Mouse (Mus musculus) activated CD4-positive, CD25-positive, alpha-beta regulatory T cell, adult 4 months (primary cell): ENCODE data around the gene Igtp. TPM values are rescaled to one million over a fixed set of nuclear protein-coding genes. Genes with fewer than 3 reads are reported as not detected.
A peak's percentile ranks its signal among the peaks of the same experiment; 100 is the strongest.
"Not testable (repeated sequence)": the region's sequence is repeated elsewhere in the genome, so short reads cannot be mapped to it uniquely, and the experiment has no call there.

Source experiments
- ATAC-seq: one replicate; pipeline ENCODE4 v1.8.0; 2017
- polyA plus RNA-seq, 2 experiments: library from polyadenylated mRNA; unstranded; fragments of 100-300 nt; shearing (Covaris generic); gene quantifications; one replicate each; pipeline ENCODE4 v1.2.1; 2017

Igtp gene
- polyA plus RNA-seq, 2 experiments from 2014 or later = 396 to 413 TPM

DNA sequence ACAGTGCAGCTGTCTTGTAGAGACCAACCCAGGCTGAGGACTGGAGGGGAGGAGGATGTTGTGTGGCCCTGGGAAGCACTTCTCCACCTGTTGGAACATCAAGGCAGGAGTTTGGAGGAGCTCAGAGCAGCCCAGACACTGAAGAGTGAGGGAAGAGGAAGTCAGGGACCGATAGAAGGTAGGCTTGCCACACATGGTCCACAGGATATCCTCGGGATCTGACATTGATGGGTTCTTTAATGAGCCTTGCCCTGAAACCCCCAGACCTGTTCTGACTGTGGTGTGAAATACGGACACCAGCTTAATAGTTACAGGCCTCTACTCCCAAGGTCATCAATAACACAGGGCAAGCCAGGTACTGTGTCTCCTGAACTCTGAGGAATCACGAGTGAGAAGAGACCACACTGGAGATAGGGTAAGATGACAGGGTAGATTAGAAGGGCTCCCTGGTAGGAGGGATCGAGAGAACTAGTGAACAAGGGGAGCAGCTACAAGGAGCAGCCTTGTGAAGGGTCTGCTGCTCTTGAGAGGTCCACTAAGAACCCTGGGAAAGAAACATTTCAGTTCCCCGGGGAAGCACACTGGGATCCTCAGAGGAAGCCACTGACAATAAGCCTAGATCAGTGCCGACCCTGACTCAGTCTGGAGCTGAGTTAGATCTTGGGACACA lies 14.5 kb downstream of the Igtp start:
- ATAC-seq = no peak

GRCm38 (mm10) chr11:58214391-58215048 lies 15.2 kb downstream of the Igtp start:
- ATAC-seq = peak; percentile 62

GRCm38 (mm10) chr11:58215049-58215430 lies 15.7 kb downstream of the Igtp start:
- ATAC-seq = not testable (repeated sequence)

GRCm38 (mm10) chr11:58215814-58216213 lies 16.5 kb downstream of the Igtp start:
- ATAC-seq = no peak

DNA sequence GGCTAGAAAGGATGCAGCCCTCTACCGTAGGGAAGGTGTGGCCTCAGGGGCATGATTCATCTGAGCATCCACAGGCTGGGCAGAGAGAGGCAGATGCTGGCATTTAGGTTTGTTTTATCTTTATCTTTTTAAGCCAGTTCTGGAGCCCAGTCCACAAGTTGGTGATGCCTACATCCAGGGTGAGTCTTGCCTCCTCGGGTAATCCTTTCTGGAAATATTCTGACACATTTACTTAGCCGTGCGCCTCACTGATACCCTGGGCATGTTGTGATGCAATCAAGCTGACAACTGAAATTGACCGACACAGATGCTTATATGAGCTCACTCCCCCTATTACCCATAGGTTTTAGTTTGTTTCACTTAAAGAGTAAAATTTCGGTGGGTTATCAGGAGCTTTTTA lies 17.5 kb downstream of the Igtp start:
- ATAC-seq = no peak

DNA sequence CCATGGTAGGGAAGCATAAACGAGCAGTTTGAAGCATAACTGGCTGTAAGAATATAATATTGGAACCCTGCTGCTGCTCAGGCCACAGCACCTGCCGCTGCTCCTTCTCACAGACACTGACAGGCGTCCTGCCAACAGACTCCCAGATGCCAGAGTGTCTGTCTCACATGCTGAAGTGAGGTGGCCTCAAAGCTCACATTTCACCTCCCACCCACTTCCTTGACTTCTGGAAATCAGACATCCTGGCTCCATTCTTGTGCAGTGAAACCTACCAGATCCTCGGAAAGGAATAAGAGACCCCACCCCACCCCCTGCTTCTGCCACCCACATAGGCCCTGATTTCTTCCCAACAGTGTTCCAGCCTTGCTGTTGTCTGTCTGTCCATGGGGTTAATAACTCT lies 24.4 kb downstream of the Igtp start:
- peak; percentile 16 for ATAC-seq

- peak; percentile 60 for ATAC-seq
These were observed 25.0 kb downstream of the Igtp start for GRCm38 (mm10) chr11:58224313-58224712.

DNA sequence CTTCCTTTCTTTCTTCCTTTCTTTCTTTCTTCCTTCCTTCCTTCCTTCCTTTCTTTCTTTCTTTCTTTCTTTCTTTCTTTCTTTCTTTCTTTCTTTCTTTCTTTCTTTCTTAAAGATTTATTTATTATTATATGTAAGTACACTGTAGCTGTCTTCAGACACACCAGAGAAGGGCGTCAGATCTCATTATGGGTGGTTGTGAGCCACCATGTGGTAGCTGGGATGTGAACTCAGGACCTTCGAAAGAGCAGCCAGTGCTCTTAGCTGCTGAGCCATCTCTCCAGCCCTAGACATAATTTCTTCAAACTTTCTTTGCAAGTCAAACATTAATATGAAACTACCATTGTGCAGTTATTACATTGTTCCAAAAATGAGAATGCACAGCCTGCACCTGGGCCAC lies 25.5 kb downstream of the Igtp start:
- ATAC-seq = not testable (repeated sequence)

- ATAC-seq = peak; percentile 69
These were observed 26.3 kb downstream of the Igtp start for GRCm38 (mm10) chr11:58225655-58226054.

DNA sequence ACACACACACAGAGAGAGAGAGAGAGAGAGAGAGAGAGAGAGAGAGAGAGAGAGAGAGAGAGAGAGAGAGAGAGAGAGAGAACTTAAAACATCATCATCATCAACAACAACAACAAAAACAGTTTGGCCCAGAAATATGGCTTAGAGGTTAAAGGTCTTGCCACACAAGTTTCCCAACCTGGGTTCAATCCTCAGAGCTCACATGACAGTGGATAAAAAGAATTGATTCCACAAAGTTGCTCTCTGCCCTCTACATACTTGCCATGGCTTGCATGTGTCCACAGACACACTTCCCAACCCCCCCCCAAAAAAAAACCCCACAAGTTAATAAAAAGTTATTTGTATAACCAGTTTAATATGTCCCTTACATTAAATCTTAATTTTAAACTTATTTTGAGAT lies 27.1 kb downstream of the Igtp start:
- no peak for ATAC-seq

DNA sequence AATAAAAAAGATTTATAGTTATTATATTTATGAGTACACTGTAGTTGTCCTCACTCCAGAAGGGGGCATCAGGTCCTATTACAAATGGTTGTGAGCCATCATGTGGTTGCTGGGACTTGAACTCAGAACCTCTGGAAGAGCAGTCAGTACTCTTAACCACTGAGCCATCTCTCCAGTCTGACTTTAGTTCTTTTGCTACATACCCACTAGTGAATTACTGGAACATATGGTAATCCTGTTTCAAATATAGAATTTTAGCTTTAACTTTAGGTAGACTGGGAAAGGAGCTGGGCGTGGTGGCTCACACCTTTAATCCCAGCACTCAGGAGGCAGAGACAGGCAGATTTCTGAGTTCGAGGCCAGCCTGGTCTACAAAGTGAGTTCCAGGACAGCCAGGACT lies 28.7 kb downstream of the Igtp start:
- ATAC-seq = not testable (repeated sequence)

- ATAC-seq = no peak
These were observed 31.1 kb downstream of the Igtp start for GRCm38 (mm10) chr11:58230396-58230910.

DNA sequence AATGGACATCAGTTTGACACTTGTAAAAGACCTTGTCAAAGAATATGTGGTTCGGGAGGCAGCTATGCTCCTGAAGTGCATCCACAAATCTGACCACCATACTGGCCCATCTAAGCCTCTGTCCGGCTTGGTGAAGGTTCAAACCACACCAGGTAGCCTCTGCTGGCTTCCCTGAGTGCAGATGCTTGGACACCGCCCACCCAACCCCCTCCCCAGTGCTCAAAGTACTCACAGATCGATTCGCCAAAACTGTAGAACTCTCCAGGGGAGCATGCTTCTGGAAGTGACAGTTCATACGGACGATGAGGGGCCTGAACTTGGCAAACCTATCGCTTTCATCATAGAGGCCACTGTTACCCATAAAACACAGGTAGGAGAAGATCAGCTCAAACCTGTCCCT lies 31.8 kb downstream of the Igtp start:
- ATAC-seq = no peak

- ATAC-seq = not testable (repeated sequence)
These were observed 35.2 kb downstream of the Igtp start for GRCm38 (mm10) chr11:58234551-58234950.

GRCm38 (mm10) chr11:58235152-58235551 lies 35.8 kb downstream of the Igtp start:
- peak; percentile 71 for ATAC-seq

DNA sequence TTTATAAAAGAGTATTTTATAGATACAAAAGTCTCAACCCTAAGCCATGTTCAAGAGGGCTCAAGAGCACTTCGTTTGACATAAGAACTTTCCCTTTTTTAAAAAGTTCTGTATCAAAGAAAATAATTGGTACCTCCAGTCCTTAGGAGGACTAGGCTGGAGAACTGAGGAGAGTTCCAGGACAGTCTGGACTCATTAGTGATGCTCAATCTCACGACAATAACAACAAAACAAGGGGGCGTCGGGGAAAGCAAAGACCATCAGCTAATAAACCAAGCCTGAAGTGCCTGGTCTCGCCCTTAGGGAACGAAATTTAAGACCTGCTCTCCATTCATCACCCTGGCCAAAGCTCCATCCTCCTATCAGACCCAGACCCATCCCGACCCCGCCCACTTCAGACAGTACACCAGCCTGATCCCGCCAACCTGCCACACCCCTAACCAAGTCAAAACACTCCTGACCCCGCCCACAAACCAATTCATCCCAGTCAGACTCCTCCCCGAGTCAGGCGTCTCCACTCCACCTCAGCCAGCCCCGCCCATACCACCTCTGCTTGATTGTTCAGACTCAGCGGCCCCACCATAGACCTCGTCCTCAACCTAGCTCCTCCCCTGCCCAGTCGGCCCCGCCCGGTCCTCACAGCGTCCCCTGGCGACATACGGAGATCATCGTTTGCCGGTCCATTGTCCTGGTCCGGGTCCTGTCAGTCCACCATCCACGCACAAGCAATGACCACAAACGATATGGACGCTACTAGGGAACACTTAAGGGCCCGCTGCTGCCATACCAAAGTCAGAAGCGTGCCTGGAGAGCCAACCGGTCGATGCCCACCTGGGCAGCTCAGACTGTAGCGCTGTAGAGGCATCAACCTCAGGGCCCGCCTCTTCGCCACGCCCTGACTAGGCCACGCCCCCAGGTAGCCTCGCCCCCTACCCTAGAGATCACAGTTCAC lies 39.8 kb downstream of the Igtp start:
- ATAC-seq = peak; percentile 50

- ATAC-seq = no peak
These were observed 47.9 kb downstream of the Igtp start for GRCm38 (mm10) chr11:58247294-58247693.

GRCm38 (mm10) chr11:58249203-58249981 lies 50.0 kb downstream of the Igtp start:
- no peak for ATAC-seq

- ATAC-seq = no peak
These were observed 51.2 kb downstream of the Igtp start for GRCm38 (mm10) chr11:58250550-58250949.

DNA sequence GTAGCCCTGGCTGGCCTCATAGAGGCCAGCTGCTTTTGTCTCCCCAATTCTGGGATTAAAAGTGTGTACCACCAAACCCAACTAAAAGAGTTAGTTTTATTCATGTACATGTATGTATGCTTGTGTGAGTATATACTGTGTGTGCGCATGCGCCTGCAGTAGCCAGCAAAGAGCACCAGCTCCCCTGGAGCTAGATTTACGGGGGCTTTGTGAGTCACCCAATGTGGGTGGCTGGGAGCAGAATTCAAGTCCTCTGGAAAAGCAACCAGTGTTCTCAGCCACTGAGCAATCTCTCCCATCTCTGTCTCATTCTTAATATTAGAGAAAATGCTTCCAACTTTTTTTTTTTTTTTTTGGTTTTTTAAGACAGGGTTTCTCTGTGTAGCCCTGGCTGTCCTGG lies 55.1 kb downstream of the Igtp start:
- ATAC-seq = no peak
